In the genomic region with DNA sequence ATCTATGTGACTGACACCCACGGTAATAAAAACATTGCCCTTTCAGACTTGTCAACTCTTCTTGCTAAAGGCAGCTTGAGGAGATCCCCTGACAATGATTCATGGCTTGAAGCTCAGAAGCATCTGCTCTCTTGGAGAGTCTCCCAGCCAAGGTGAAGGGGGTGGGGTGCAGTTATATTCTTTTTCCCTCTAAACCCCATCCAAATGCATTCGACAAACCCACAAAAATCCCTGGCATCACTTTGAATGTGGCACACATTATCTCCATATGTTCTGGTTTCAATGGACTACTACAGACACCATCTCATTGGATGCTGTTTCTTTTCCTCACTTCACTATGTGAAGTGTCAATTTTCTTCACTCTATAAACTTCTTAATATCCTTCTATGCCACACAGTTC, we compare ENCODE assay signal across 11 mouse cellular contexts.
DNase-seq lines count a peak whose midpoint lies in the region.
"Had no signal": no experiment of that assay in that cellular context is flagged by ENCODE, and none has a peak within 500 bp of the region (broad histone marks: within the 10 kb centered on the region; RNA-seq: fewer than 3 reads in every experiment).

No protein-coding gene starts in this region.

- DNase-seq in cerebellum, postnatal 36 days = peak; percentile 1 to 4
- DNase-seq in cerebellum, adult 8-10 months = no peak
- DNase-seq in Muller cell, postnatal 12 days (ENCODE audit: inconsistent ontology term) = peak; percentile 84
- peak; percentile 6 to 9 for DNase-seq in frontal cortex, postnatal 10 days (ENCODE audit: low spot score in 2 of 2)
- DNase-seq in left cerebral cortex, postnatal 36 days (ENCODE audit: low spot score in 2 of 2) = peak; percentile 18 to 44
- DNase-seq in yolk sac, embryonic 10.5 days (ENCODE audit: low spot score) = no peak
- DNase-seq in thymus, postnatal 10 days (ENCODE audit: low spot score in 2 of 2) = no peak
- DNase-seq in urinary bladder, adult 2 months (ENCODE audit: low spot score) = no peak
- DNase-seq: heart, adult 11 months; kidney, postnatal 14 days; liver had no signal

- intact Hi-C loops in left cerebral cortex, postnatal 36 days (cut with DNase I) = no loop called here

Comparison
In these comparisons a context has a peak if more than half of its experiments do, and no peak if none do; other contexts are left out.
1. DNase-seq: peak in cerebellum, postnatal 36 days (2 of 2), Muller cell, postnatal 12 days (single experiment), frontal cortex, postnatal 10 days (2 of 2) and left cerebral cortex, postnatal 36 days (2 of 2); none in cerebellum, adult 8-10 months (single experiment), yolk sac, embryonic 10.5 days (single experiment), thymus, postnatal 10 days (0 of 2) and urinary bladder, adult 2 months (single experiment).